Mouse (Mus musculus) urinary bladder, adult 18-20 months (tissue): Measurements from ENCODE around the gene Myo15b.
A peak's percentile ranks its signal among the peaks of the same experiment; 100 is the strongest.

Experiments
- DNase-seq, 2 experiments: peaks; one replicate each; pipeline ENCODE4 v3.0.0; 2022; ENCODE audit warnings: low spot score in 2 of 2, mixed read lengths in 2 of 2

The Myo15b gene

DNA sequence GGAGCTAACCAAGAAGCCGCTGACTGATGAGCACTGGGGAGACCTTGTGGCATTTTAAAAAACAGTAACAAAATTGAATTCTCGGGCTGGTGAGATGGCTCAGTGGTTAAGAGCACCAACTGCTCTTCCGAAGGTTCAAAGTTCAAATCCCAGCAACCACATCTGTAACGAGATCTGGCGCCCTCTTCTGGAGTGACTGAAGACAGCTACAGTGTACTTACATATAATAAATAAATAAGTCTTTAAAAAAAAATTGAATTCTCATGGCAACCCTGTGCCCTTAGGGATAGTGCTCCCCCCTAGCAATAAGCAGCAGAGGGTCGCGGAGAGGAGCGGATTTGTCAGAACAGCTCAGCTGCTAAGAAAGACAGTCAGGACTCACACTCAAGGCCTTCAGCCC is 5.7 kb downstream of the Myo15b start:
- no peak for DNase-seq

DNA sequence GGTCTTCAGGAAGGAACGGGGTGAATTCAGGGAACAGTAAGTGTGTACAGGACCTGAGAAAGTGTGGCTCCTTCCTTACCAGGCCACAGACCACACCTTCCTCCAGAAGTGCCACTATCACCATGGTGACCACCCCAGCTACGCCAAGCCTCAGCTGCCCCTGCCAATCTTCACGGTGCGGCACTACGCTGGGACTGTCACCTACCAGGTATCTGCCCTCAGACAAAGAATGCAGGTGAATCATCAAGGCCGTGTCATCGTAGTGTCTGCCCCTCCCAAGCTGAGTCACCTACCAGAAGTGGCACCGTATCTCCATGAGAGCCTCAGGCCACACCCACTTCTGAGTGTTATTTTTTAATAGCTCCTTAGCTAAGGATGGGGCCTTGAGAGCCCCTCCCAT is 11.2 kb downstream of the Myo15b start:
- no peak for DNase-seq

DNA sequence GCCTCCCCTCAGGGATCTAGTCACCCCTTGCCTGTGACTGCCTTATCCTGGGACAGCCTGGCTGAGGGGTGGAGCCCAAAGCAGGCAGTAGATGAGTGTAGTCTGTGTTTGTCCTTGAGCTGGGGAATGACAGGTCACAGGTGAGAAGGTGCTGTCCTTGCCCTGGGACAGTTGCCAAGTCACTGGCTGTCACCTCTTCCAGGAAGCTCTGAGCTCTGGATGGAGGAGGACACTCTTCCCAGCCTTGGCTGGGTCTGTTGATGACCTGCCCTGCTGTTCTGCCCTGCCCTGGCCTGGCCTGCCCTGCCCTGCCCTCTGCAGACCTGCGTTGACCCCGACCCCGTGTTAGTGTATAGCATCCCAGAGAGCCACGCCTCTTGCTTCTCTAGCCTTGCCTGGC is 14.2 kb downstream of the Myo15b start:
- no peak for DNase-seq

DNA sequence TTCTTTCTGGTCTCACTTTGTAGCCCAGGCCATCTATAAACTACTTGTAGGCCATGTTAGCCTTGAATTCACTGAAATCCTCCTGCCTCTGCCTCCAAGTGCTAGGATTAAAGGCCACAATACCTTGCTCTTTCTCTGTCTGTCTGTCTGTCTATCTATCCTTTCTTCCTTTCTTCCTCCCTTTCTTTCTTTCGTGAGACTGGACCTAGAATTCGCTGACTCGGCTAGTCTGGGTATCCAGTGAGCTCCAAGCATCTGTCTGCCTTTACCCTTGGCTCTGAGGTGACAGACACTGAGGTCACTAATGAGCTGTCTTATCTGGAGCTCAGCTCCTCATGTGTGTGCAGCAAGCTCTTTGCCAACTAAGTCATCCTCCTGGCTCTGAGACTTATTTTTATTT is 17.7 kb downstream of the Myo15b start:
- no peak for DNase-seq

DNA sequence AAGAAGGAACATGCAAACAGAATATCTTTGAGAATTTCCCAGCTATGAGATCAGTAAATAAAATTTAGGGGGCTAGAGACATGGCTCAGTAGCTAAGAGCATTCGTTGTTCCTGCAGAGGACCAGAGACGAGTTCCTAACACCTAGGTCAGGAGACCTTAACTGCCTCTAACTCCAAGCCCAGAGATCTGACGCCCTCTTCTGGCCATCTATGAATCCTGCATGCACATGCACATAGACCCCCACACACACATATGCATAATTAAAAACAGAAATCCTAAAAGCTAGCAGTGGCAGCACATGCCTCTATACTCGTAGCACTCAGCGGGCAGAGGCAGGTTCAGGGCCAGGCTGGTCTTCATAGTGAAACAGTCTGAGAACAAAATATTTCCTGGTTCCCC is 18.2 kb downstream of the Myo15b start:
- no peak for DNase-seq

DNA sequence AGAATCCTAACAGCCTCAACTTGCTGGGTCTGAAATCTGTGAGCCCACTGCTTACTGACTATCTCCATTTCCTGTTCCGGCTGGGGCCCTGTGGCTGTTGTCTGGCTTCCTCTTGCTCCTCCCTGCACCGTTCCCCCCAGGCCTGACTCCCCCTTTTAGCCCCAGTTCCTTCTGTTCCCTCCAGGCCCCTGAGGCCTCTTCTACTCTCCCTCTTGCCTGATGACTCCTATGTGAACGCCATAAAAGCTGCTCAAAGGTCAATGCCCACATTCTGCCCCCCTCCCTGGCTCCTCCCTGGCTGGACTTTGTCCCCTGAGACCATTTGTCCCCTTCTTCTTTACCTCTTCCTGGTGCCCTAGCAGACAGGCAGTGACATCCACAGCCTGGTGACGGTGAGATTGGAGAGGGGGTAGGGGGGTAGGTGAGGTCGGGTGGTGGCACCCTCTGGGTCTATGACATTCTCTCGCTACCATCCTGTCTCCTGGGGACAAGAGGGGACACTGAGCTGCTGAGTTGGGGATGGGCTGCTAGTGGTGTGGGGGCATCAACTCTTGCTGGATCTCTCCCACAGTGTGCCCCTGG is 19.1 kb downstream of the Myo15b start:
- no peak for DNase-seq

DNA sequence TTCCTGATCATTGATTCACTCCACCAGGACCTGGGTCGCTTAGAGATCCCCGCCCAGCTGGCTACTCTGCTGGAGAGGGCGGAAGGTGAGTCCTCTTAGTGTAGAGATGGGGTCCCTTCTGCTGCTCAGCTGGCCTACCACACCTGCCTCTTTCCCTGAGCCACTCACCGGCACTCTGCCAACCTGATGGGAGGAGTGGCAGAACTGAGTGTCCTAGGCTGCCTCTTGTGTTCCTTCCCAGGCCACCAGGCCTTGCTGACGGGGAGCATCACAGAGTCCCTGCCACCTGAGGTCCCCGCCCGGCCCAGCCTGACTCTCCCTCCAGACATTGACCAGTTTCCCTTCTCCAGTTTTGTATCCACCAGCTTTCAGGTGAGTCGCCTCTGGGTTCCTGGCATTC is 19.9 kb downstream of the Myo15b start:
- DNase-seq = no peak

DNA sequence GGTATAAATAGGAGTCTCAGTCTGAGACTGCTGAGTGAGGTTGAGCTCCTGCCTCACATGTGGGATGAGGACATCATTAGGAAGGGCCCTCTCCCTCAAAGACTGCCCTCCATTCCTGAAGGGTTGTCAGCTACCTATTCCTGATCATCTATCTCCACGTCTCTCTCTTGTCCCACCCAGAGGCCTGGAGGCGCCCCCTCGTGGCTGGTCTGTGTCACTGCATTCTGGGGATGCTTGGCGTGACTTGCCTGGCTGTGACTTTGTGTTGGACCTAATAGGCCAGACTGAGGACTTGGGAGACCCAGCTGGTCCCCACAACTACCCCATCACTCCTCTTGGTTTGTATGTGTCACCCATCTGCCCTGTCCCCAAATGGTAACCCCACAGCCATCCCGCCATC is 22.8 kb downstream of the Myo15b start:
- peak in 1 of 2 experiments; percentile 26 for DNase-seq

DNA sequence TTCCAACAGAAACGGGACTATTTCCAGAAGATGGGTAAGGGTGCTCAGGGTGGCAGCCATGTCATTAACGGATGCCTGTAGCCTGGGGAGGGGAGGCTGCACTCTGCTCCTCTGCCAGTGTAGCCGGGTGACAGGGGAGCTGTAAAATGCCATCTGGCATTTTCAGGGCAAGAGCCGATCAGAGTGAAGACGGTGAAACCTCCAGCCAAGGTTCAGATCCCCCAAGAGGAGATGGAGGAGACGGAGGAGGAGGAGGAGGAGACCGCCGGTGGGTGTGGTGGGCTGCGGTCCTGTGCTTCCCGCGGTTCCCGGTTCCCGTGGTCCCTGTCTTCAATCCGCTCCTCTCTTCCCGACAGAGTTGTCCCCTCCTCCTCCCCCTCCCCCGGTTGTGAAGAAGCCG is 25.0 kb downstream of the Myo15b start:
- no peak for DNase-seq

DNA sequence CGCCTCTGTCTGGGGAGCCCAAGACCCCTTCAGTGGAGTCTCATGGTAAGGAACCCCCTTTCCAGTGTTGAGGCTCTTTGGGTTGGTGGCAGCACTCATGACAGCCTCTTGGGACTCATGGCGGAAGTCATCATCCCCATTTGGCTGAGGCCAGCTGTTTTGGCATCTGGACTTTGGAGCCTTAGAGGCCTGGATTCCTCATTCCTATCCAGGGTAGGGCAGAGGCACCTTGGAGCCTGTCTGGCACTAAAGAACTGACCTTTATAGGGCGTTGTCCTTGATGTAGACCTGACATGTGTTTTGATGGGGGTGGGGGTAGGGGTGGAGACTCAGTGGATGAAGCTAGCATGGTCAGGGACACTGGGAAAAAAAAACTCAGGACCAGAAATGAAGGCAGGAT is 26.2 kb downstream of the Myo15b start:
- DNase-seq = no peak

DNA sequence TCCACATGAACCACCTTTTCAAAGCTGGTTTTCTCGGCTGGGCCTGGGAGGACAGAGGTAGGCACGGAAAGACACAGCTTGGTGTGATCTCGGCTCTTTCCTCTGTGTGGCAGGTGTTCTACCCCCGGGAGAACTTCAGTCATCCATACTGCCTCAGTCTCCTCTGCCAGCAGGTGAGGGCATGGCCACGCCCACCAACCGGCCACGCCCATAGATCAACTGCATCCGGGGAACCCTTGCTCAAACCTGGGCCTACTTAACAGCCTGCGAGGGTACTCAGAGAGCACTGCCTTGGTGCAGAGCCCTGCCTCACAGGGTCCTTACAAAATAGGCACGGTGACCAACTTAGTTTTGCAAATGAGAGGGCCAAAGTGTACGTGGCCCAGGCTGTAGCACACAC is 27.1 kb downstream of the Myo15b start:
- no peak for DNase-seq

DNA sequence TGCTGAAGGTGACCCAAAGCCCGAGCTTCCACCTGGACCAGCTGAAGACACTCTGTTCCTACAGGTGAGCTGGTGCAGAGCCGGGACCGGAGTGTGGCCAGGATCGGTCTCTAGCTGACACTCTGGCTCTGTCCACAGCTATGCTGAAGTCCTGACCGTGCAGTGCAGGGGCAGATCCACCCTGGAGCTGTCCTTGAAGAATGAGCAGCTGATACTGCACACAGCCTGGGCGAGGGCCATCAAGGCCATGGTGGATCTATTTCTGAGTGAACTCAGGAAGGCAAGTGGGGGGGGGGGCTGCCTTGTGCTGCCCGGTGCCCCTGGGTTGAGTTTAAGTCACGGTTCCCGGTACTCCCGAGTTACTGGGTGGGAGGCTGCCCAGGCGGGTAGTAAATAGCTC is 28.2 kb downstream of the Myo15b start:
- DNase-seq = no peak

DNA sequence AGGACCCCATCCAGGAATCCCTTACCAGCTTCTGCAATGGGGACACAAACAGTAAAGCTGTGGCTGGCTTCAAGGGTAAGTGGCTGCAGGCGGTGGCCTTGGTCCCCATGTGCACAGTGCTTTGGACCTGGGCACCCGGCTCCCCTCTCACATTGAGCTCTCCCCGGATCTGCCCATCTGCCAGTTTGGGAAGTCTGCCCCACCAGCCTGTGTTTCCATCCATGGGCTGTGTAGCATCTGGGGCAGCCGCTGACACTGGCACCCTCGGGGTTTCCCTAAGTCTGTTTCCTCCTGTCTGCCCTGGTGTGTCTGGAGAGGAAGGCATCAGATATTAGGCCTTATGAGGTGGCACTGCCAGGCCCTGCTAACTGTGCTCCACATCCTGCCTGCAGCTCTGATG is 29.8 kb downstream of the Myo15b start:
- no peak for DNase-seq

DNA sequence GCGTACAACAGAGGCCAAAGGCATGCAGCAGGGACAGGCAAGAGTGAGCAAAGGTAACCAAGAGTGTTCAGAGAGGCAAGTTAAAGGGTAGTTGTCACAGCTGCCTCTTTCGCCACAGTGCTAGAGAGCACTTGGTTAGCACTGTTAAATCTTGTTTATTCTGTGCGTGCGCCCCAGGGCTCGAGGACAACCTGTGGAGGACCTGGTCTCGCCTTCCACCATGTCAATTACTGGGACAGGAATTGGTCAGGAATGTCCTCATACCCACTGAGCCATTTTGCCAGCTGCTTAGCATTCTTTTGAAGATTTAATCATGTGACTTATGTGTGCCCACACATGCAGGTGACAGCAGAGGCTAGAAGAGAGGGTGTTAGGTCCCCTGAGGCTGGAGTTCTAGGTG is 31.0 kb downstream of the Myo15b start:
- no peak for DNase-seq

DNA sequence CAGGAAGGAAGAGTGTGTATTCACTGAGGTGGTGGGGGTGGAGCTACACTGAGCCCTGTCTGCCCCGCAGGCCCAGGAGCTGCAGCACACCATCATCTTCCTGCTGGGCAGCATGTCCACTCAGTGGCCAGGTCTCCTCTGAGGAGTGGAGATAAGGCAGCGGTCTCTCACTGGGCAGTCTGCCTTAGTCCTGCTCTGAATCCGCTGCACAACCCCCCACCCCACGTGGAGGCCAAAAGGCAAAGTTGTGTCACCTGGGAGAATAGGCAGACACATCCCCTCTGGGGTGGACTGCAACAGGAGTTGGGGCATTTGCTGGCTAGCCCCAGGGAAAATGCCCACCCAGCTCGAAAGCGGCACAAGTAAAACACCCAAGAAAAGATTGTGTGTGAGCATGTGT is 34.0 kb downstream of the Myo15b start:
- no peak for DNase-seq

DNA sequence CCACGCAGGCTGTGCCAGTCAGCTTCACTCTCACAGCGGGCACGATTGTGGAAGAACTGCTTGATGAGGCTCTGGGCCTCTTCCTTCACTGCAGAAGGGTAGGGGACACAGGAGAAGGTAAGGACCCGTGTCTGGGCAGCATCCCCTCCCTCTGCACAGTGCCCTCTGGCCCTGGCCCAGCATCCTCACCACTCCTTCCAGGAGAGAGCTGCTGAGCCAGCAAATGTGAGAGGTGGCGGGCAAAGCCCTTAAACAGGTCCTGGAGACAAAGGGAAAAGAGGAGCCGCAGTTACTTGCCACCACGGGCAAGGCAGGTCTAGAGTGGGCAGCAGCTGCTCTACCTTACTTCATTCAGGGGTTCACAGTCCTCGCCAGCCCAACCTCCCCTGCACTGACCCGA is 34.9 kb downstream of the Myo15b start:
- DNase-seq = no peak

DNA sequence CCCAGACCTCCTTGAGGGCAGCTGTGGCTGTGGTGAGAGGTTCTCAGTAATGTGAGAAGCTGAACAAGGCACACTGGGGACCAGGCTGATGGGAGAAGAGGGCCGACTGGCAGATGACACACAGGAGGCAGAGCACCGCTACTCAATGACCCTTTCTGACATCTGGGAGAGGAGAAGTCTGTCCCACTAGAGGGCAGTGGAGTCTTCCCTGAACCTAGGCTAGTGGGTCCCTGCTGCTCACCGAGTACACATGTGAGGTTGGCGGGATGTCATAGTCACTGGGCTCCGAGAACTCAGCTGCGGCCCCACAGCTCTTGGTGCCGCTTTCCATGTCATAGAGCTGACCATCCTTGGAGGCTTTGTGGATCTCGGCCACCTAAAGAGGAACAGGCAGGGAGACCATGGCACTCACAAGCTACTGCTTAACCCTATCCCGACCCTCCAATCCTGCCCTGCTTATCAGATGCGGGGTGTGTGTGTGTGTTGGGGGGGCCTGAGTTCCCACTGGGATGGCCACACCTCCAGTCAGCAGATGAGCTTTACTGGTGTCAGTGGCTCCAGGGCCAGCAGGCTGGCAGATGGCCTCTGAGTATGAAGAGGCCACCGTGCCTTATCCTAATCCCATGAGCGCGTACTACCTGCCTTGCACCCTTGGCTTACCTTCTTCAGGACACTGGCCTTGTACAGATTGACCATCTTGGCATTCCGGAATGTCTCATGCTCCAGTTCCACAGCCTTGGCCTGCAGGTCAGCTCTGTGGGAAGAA is 36.7 kb downstream of the Myo15b start:
- no peak for DNase-seq

DNA sequence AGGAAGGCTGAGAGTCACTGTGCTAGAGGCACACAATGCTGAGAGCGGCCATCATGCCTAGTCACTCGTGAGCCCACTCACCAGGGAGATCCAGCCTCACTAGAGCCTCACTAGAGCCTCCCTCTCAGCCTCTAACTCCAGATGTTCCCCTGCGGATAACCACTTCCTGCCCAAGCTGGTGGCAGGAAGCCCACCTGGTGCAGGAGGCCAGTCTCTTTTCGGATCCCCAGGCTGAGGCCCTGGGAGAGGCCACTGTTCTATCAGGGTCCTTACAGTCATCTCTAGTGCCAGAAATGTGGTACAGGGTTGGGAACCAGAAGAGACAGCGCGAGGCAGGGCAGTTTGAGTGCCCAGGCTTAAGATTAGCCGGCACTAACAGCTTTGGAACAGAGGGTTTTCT is 40.2 kb downstream of the Myo15b start:
- no peak for DNase-seq

DNA sequence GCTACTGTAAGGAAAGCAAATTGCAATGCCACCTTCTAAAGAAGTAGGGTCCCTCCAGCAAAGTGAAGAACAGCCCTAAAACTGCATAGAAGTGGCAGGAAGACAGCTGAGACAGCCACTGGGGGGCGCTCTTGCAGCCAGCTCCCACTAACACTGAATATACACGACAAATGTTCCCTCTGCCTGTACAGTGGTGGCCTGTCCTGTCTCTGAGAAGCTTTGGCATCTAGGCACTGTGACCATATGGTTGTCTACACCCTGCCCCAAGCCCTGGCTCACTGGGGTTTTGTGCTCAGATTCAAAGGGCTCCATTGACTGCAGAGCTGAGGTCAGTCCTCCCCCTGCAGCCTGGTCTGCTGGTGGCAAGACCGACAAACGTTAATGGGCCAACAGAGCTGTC is 40.7 kb downstream of the Myo15b start:
- DNase-seq = no peak

DNA sequence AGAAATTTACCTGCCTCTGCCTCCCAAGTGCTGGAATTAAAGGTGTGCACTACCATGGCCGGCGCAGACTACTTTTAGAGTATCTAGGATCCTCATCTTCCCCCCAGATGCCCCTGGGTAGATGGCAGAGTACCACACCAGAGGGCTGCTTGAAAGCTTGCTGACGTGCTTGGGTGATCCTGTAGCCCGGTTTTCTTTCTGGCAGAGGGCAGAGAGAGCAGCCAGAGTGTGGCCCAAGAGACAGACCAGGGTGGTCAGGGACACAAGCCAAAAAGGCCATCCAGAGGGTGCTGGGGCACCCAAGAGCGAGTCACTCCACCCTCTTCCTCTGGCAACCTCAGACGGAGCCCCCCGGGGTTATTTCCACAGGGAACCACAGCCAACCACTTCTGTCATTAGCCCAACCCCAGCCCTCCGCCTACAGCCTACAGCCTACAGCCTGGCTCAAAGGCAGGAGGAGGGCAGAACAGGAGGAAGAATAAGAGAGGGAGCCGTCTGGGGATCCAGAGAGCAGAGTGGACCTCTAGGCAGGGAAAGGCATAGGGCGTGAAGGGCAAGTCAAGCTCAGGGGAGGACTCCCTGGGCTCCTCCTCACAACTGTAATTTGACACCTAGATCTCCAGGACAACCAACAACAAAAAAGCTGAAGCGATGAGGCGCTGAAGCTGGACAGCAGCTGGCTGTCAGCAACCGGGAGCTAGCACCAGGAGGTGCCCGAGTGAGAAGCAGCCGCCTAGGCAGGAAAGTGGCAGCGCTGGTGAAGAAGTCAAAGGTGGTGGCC is 41.5 kb downstream of the Myo15b start, which contains the start of gene Smim5:
Gene Smim5, plus strand, starts transcription at position 481 of the 781 bp plus-strand sequence.
- DNase-seq = peak; percentile 24 to 45

DNA sequence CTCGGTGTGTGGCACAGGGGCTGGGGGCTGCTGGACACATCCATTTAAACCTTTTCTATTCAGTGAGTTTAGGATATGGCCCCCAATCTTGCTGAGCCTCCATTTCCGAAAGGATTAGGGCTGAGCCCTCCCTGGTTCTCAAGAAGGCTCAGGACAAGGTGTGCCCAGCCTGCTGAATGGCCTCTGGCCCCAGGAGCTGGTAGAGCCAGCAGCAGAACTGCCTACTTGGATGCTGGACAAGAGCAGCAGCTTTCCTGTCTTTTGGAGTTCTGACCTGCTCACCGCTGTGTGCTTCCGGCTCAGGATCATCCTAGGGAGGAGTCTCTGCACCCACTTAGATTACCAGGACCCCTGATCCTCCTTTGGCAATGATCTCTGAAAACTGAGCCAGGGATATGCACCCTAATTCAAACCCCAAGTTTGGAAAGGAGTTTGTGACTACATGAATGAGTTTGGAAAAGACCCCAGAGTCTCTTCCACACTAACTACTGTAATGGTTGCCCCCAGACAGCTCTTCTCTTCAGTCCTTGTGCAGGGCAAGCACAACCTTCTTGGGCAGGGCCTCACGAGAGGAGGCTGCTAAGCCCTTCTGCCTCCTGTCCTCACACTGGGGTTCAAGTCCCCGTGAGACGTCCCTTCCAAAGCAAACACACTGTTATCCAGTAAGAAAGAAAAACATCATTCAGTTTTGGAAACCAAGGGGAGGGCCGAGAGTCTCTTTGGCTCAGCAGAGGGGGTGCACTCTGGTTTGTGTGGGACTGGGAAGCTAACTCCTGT is 42.5 kb downstream of the Myo15b start:
- DNase-seq = no peak
